Mouse (Mus musculus): ENCODE data around the gene Gm973. TPM values are rescaled to one million over a fixed set of nuclear protein-coding genes. Genes with fewer than 3 reads are reported as not detected.

Gm973 gene
- polyA plus RNA-seq, 1 experiment from 2014 or later = 0.35 TPM

GRCm38 (mm10) chr1:59504302-59504700 lies 11.8 kb upstream of the Gm973 start:
- 79% methylated on average over 2 of the region's 2 CpGs for WGBS
- no peaks in the 10 kb centered on the region for H3K36me3 ChIP-seq (ENCODE audit: control insufficient read depth, insufficient read depth, low read length)
- no peak overlapping the region for H3K27ac ChIP-seq (ENCODE audit: low read length)
- H3K9me3 ChIP-seq (replicated peaks; ENCODE audit: control insufficient read depth, low read length) = no peaks in the 10 kb centered on the region
- no peak for ATAC-seq (ENCODE audit: insufficient read depth, low FRiP score)
- no peak overlapping the region for H3K4me3 ChIP-seq (replicated peaks; ENCODE audit: low read length)
- H3K9ac ChIP-seq (ENCODE audit: low read length) = no peak overlapping the region
- H3K4me2 ChIP-seq (ENCODE audit: low read depth, low read length) = no peak overlapping the region
- H3K4me1 ChIP-seq (ENCODE audit: control insufficient read depth, insufficient read depth, low read length) = no peaks in the 10 kb centered on the region
- H3K27me3 ChIP-seq (ENCODE audit: control insufficient read depth, insufficient read depth, low read length) = no peaks in the 10 kb centered on the region

- Histone ChIP-seq H3K9me3 (replicated peaks; ENCODE audit: control insufficient read depth, low read length) (no peaks in the 10 kb centered on the region), H3K27me3 (ENCODE audit: control insufficient read depth, insufficient read depth, low read length) (no peaks in the 10 kb centered on the region), H3K36me3 (ENCODE audit: control insufficient read depth, insufficient read depth, low read length) (no peaks in the 10 kb centered on the region), H3K4me1 (ENCODE audit: control insufficient read depth, insufficient read depth, low read length) (no peaks in the 10 kb centered on the region), H3K27ac (ENCODE audit: low read length) (peak overlapping the region; percentile 47; the same call in 1 of the 2 replicates), H3K4me2 (ENCODE audit: low read depth, low read length) (no peak overlapping the region), H3K9ac (ENCODE audit: low read length) (no peak overlapping the region), H3K4me3 (replicated peaks; ENCODE audit: low read length) (no peak overlapping the region)
- WGBS = 45% methylated on average over 17 of the region's 17 CpGs
- ATAC-seq (ENCODE audit: insufficient read depth, low FRiP score) = peak; percentile 25; the same call in 1 of the 2 replicates
Measured at GRCm38 (mm10) chr1:59508463-59509139, 7.5 kb upstream of the Gm973 start.

GRCm38 (mm10) chr1:59511566-59512270 lies 4.3 kb upstream of the Gm973 start:
- peaks cover 4% of the 10 kb centered on the region for H3K4me1 ChIP-seq (ENCODE audit: control insufficient read depth, insufficient read depth, low read length)
- H3K36me3 ChIP-seq (ENCODE audit: control insufficient read depth, insufficient read depth, low read length) = no peaks in the 10 kb centered on the region
- no peak overlapping the region for H3K4me2 ChIP-seq (ENCODE audit: low read depth, low read length)
- WGBS = 72% methylated on average over 9 of the region's 9 CpGs
- H3K4me3 ChIP-seq (replicated peaks; ENCODE audit: low read length) = no peak overlapping the region
- no peak overlapping the region for H3K27ac ChIP-seq (ENCODE audit: low read length)
- no peak for ATAC-seq (ENCODE audit: insufficient read depth, low FRiP score)
- H3K9ac ChIP-seq (ENCODE audit: low read length) = no peak overlapping the region
- H3K27me3 ChIP-seq (ENCODE audit: control insufficient read depth, insufficient read depth, low read length) = no peaks in the 10 kb centered on the region
- H3K9me3 ChIP-seq (replicated peaks; ENCODE audit: control insufficient read depth, low read length) = no peaks in the 10 kb centered on the region

- Histone ChIP-seq H3K4me3 (replicated peaks; ENCODE audit: low read length) (no peak overlapping the region), H3K27ac (ENCODE audit: low read length) (no peak overlapping the region), H3K9me3 (replicated peaks; ENCODE audit: control insufficient read depth, low read length) (no peaks in the 10 kb centered on the region), H3K9ac (ENCODE audit: low read length) (no peak overlapping the region), H3K27me3 (ENCODE audit: control insufficient read depth, insufficient read depth, low read length) (no peaks in the 10 kb centered on the region), H3K36me3 (ENCODE audit: control insufficient read depth, insufficient read depth, low read length) (no peaks in the 10 kb centered on the region), H3K4me1 (ENCODE audit: control insufficient read depth, insufficient read depth, low read length) (peaks cover 25% of the 10 kb centered on the region), H3K4me2 (ENCODE audit: low read depth, low read length) (no peak overlapping the region)
- no peak for ATAC-seq (ENCODE audit: insufficient read depth, low FRiP score)
- 27% methylated on average over 11 of the region's 11 CpGs for WGBS
Measured at GRCm38 (mm10) chr1:59520226-59520837, 4.3 kb downstream of the Gm973 start.

- H3K9me3 ChIP-seq (replicated peaks; ENCODE audit: control insufficient read depth, low read length) = no peaks in the 10 kb centered on the region
- WGBS = 73% methylated on average over 1 of the region's 1 CpGs
- no peak overlapping the region for H3K27ac ChIP-seq (ENCODE audit: low read length)
- H3K4me2 ChIP-seq (ENCODE audit: low read depth, low read length) = no peak overlapping the region
- no peak overlapping the region for H3K4me3 ChIP-seq (replicated peaks; ENCODE audit: low read length)
- no peaks in the 10 kb centered on the region for H3K36me3 ChIP-seq (ENCODE audit: control insufficient read depth, insufficient read depth, low read length)
- peaks cover 18% of the 10 kb centered on the region for H3K4me1 ChIP-seq (ENCODE audit: control insufficient read depth, insufficient read depth, low read length)
- no peak overlapping the region for H3K9ac ChIP-seq (ENCODE audit: low read length)
- no peak for ATAC-seq (ENCODE audit: insufficient read depth, low FRiP score)
- H3K27me3 ChIP-seq (ENCODE audit: control insufficient read depth, insufficient read depth, low read length) = no peaks in the 10 kb centered on the region
Measured at GRCm38 (mm10) chr1:59522456-59522855, 6.4 kb downstream of the Gm973 start.

- no peak for ATAC-seq (ENCODE audit: insufficient read depth, low FRiP score)
- peaks cover 18% of the 10 kb centered on the region for H3K4me1 ChIP-seq (ENCODE audit: control insufficient read depth, insufficient read depth, low read length)
- H3K4me2 ChIP-seq (ENCODE audit: low read depth, low read length) = no peak overlapping the region
- H3K27me3 ChIP-seq (ENCODE audit: control insufficient read depth, insufficient read depth, low read length) = no peaks in the 10 kb centered on the region
- H3K4me3 ChIP-seq (replicated peaks; ENCODE audit: low read length) = no peak overlapping the region
- no peak overlapping the region for H3K27ac ChIP-seq (ENCODE audit: low read length)
- H3K9ac ChIP-seq (ENCODE audit: low read length) = no peak overlapping the region
- no peaks in the 10 kb centered on the region for H3K36me3 ChIP-seq (ENCODE audit: control insufficient read depth, insufficient read depth, low read length)
- H3K9me3 ChIP-seq (replicated peaks; ENCODE audit: control insufficient read depth, low read length) = no peaks in the 10 kb centered on the region
- WGBS = 76% methylated on average over 5 of the region's 5 CpGs
Measured at GRCm38 (mm10) chr1:59523378-59523958, 7.4 kb downstream of the Gm973 start.

GRCm38 (mm10) chr1:59524071-59524470 lies 8.0 kb downstream of the Gm973 start:
- 70% methylated on average over 2 of the region's 2 CpGs for WGBS
- no peak for ATAC-seq (ENCODE audit: insufficient read depth, low FRiP score)

GRCm38 (mm10) chr1:59524759-59525158 lies 8.7 kb downstream of the Gm973 start:
- H3K4me2 ChIP-seq (ENCODE audit: low read depth, low read length) = no peak overlapping the region
- peaks cover 16% of the 10 kb centered on the region for H3K4me1 ChIP-seq (ENCODE audit: control insufficient read depth, insufficient read depth, low read length)
- H3K4me3 ChIP-seq (replicated peaks; ENCODE audit: low read length) = no peak overlapping the region
- no peaks in the 10 kb centered on the region for H3K36me3 ChIP-seq (ENCODE audit: control insufficient read depth, insufficient read depth, low read length)
- no peaks in the 10 kb centered on the region for H3K27me3 ChIP-seq (ENCODE audit: control insufficient read depth, insufficient read depth, low read length)
- ATAC-seq (ENCODE audit: insufficient read depth, low FRiP score) = no peak
- WGBS = 38% methylated on average over 3 of the region's 3 CpGs
- H3K27ac ChIP-seq (ENCODE audit: low read length) = no peak overlapping the region
- H3K9ac ChIP-seq (ENCODE audit: low read length) = no peak overlapping the region
- no peaks in the 10 kb centered on the region for H3K9me3 ChIP-seq (replicated peaks; ENCODE audit: control insufficient read depth, low read length)

More at GRCm38 (mm10) chr1:59524071-59524470, 8.0 kb downstream of the Gm973 start:
- H3K4me3 ChIP-seq (replicated peaks; ENCODE audit: low read length) = no peak overlapping the region
- no peak overlapping the region for H3K4me2 ChIP-seq (ENCODE audit: low read depth, low read length)
- H3K9me3 ChIP-seq (replicated peaks; ENCODE audit: control insufficient read depth, low read length) = no peaks in the 10 kb centered on the region
- no peaks in the 10 kb centered on the region for H3K27me3 ChIP-seq (ENCODE audit: control insufficient read depth, insufficient read depth, low read length)
- H3K27ac ChIP-seq (ENCODE audit: low read length) = no peak overlapping the region
- H3K36me3 ChIP-seq (ENCODE audit: control insufficient read depth, insufficient read depth, low read length) = no peaks in the 10 kb centered on the region
- peaks cover 18% of the 10 kb centered on the region for H3K4me1 ChIP-seq (ENCODE audit: control insufficient read depth, insufficient read depth, low read length)
- H3K9ac ChIP-seq (ENCODE audit: low read length) = no peak overlapping the region

- Histone ChIP-seq H3K27ac (ENCODE audit: low read length) (peak overlapping the region; percentile 66), H3K27me3 (ENCODE audit: control insufficient read depth, insufficient read depth, low read length) (no peaks in the 10 kb centered on the region), H3K4me1 (ENCODE audit: control insufficient read depth, insufficient read depth, low read length) (0 out of 2 replicates have a peak, but pooled peaks cover 9% of the 10 kb centered on the region), H3K4me2 (ENCODE audit: low read depth, low read length) (no peak overlapping the region), H3K9ac (ENCODE audit: low read length) (no peak overlapping the region), H3K36me3 (ENCODE audit: control insufficient read depth, insufficient read depth, low read length) (no peaks in the 10 kb centered on the region), H3K9me3 (replicated peaks; ENCODE audit: control insufficient read depth, low read length) (no peaks in the 10 kb centered on the region), H3K4me3 (replicated peaks; ENCODE audit: low read length) (no peak overlapping the region)
- 49% methylated on average over 6 of the region's 6 CpGs for WGBS
- peak; percentile 73; the same call in 1 of the 2 replicates for ATAC-seq (ENCODE audit: insufficient read depth, low FRiP score)
Measured at GRCm38 (mm10) chr1:59527219-59527618, 11.2 kb downstream of the Gm973 start.

All from stomach, embryonic 16.5 days (tissue).